Mouse (Mus musculus) megakaryocyte, embryonic 14.5 days (primary cell): ENCODE measurements around the gene Zim1.

Source experiments
- FLI1 ChIP-seq: IDR thresholded peaks from 2 replicates; pipeline ENCODE4 v1.6.1; 2012; ENCODE audit warnings: low read length, inconsistent platforms, mixed read lengths
- GATA1 ChIP-seq: IDR thresholded peaks from 3 replicates; pipeline ENCODE4 v1.6.1; 2012; ENCODE audit warnings: mixed read lengths, low read length, inconsistent platforms, borderline replicate concordance

- no peak for TF ChIP-seq GATA1
- TF ChIP-seq FLI1: no peak
Observed at GRCm38 (mm10) chr7:6731930-6732329, 35.7 kb upstream of the Zim1 start.
